Mouse (Mus musculus) olfactory bulb, adult 2 months (tissue): ENCODE data around the gene Polr1d.

ENCODE experiments used
- CTCF ChIP-seq: fragments of 200-500 bp; IDR thresholded peaks from 2 replicates; pipeline ENCODE4 v1.5.1; 2012; ENCODE audit warnings: low read depth, mild to moderate bottlenecking, low read length, moderate library complexity; ENCODE audit not compliant: insufficient read depth
- POLR2A ChIP-seq: fragments of 200-500 bp; IDR thresholded peaks from 2 replicates; pipeline ENCODE4 v1.6.1; 2012; ENCODE audit warnings: mild to moderate bottlenecking, low read depth, low read length, moderate library complexity; ENCODE audit not compliant: insufficient read depth

DNA sequence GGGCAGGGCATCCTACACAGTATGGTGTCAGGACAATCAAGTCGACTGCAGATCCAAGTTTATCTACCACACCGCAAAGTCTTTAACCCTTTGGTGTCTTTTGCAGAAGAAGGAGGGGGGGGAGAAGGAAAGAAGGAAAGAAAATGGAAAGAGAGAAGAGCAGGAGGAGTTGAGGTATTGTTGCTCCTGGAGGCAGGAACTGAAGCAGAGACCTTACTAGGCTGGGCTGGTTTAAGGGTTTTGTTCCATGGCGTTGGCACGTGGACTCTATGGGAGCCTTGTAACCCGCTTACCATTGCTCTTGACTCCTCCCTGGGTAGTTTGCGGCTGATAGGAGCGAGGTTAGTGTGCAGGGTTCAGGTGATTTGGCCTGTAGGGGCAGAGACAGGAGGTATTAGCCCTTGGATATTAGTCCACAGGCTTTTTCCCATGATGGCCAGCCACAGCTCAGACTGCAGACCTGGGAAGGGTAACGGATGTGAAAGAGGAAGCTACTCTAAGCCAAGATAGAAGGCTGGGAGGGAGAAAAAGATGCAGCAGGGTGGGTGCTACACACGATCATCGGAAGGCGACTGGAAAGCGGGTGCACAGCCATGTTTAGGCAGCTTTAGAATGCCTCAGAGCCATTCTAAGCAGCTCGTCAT lies 48.8 kb downstream of the Polr1d start:
- TF ChIP-seq CTCF (no peak), POLR2A (no peak)
